Comparison of ENCODE assay signal across 1 mouse cellular context in the genomic region with DNA sequence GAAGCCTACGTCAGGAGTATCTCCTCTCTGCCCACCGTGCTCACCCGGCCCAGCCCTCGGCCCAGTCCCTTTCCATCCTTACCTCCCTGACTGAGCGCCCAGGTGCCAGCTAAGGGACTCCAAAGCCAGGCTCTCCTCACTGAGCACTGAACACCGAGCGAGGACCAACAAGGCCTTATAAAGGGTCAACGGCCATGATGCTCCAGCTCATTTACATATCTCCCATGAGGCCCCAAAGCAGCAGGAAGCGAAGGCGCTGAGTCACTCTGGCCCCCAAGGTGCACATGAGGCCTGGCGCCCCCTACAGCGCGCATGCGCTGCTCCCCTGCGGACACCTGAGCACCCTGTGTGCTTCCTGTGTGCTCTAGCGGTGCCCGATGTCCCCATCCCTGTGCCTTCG.
TF ChIP-seq lines count a peak whose summit lies in the region.

No protein-coding gene starts in this region.

TF ChIP-seq in CH12.LX, 34 proteins besides CTCF, POLR2A, EP300 and RAD21:
- TF ChIP-seq PAX5 (IDR thresholded peaks at IDR 0.05; ENCODE audit: low read length) (no peak), MAFK (IDR thresholded peaks at IDR 0.05; ENCODE audit: insufficient replicate concordance, low read length) (peak; percentile 15; the same call in 1 of the 2 replicates)
